Mouse (Mus musculus): ENCODE results near the gene Igsf8.

Gene Igsf8

GRCm38 (mm10) chr1:172343914-172344313, 82.5 kb downstream of the Igsf8 start:
- in situ Hi-C loops (cut with MboI, MseI) = no loop called here

- in situ Hi-C loops (cut with MboI, MseI) = no loop called here
Measured at GRCm38 (mm10) chr1:172344820-172345219, 83.4 kb downstream of the Igsf8 start.

DNA sequence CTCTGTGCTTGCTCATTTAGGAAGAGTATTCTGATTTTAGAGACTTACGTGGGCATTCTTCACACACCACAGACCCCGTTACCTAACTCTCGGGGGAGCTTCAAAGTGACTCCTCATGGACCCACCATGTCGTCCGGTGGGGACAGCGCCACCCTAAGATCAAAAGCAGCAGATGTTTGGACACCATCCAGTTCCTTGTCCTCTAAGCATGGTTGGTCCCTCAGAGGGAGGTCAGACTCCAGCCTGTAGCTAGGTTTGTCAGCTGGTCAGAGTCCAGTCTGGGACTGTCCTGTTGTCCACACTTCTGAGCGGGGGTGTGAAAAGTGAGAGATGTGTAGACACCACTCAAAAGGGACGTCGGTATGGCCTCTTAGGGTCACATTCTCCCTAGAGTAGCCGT, 85.3 kb downstream of the Igsf8 start:
- in situ Hi-C loops (cut with MboI, MseI) = no loop called here

- in situ Hi-C loops (cut with MboI, MseI) = no loop called here
Measured at GRCm38 (mm10) chr1:172347382-172347781, 85.9 kb downstream of the Igsf8 start.

- in situ Hi-C loops (cut with MboI, MseI) = no loop called here
Measured at GRCm38 (mm10) chr1:172349504-172349903, 88.1 kb downstream of the Igsf8 start.

DNA sequence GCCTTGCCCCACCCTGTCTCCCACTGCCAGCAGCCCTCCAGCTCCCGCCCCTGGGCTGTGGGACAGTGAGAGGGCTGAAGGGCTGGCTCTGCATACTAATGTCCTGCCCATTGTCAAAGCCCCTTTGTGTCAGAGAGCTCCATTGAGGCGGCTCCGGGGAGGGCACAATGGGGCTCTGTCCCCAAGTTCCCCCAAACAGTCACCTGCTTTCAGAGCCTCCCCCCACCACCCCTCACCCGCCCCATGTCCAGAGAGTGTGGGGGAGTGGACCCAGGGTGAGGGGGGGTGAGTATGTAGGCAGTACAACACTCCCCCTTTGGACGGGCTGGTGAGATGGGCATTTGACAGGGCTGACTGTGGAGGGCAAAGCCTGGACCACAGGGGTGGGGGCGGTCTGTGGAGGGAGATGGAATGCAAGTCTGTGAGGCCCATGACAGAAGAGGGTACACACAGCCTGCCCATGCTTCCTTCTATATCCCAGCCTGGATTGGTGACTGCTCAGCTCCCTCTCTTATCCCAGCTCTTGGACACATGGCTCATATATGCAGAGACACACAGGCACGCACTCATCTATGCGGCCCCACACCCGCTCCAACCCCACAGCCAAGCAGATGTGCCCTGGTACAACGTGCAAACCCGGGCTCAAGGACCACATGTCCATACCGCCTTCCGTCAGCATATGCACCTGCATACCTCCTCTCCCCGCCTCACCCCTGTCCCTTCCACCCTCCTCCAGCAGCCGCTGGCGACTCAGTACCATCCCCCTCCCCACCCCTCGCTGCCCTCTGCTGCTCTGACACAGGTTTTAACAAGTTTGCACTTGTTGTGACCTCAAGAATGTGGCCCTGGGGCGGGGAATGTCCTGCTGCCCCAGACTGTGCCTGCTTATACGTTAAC, 88.7 kb downstream of the Igsf8 start:
- in situ Hi-C loops (cut with MboI, MseI) = no loop called here

GRCm38 (mm10) chr1:172352001-172352400, 90.6 kb downstream of the Igsf8 start:
- in situ Hi-C loops (cut with MboI, MseI) = no loop called here

- in situ Hi-C loops (cut with MboI, MseI) = no loop called here
Measured at GRCm38 (mm10) chr1:172352453-172352852, 91.0 kb downstream of the Igsf8 start.

GRCm38 (mm10) chr1:172355336-172355735, 93.9 kb downstream of the Igsf8 start:
- in situ Hi-C loops (cut with MboI, MseI) = no loop called here

- in situ Hi-C loops (cut with MboI, MseI) = no loop called here
Measured at GRCm38 (mm10) chr1:172357550-172357949, 96.1 kb downstream of the Igsf8 start.

DNA sequence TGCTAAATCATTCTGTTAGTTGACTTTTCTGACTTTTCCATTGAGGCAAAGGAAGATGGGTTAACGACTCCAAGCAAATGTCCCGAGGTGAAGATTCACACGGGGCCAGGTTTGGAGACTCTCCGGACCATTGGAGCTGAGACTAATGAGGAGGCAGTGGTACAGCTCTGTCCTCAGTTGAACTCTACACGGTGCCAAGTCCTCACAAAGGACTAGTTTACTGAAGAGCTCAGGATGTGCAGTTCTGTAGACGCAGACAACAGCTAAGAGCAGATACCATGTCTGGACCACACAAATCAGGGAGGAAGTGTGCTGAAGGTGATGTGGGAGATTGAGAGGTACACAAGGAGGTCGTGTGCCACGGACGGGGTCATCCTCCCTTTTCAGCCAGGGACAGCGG, 96.9 kb downstream of the Igsf8 start:
- in situ Hi-C loops (cut with MboI, MseI) = no loop called here

DNA sequence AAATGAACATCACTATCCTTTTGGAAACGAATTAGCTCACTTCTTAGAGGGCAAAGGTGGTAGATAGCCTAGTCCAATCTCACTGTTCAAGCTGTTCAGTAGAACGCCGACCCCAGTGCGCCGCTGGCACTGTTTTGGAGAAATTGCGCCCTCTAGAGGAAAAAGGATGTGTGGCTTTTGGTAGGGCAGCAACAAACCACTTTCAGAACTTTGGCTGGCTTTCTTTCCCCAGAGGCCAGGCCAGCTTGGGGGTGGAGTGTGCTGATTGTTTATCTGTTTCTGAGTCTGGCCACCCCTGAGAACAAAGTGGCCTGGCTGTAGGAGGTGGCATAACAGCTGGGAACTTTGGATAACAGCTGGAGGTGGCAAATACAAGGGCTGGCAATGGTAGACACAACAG, 103.2 kb downstream of the Igsf8 start:
- in situ Hi-C loops (cut with MboI, MseI) = no loop called here

DNA sequence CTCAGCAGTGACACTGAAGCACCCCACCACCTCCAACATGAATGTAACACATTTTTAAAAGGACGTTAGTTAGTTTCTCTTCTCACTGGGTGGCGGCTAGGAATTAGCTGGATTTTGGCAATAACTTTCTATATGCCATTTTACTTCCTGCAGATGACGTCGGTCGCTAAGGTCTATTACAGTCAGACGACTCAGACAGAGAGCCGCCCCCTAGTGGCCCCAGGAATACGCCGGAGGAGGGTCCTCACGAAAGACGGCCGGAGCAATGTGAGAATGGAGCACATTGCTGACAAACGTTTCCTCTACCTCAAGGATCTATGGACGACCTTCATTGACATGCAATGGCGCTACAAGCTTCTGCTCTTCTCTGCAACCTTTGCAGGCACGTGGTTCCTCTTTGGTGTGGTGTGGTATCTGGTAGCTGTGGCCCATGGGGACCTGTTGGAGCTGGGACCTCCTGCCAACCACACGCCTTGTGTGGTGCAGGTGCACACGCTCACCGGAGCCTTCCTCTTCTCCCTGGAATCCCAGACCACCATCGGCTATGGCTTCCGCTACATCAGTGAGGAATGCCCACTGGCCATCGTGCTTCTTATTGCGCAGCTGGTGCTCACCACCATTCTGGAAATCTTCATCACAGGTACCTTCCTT, 107.5 kb downstream of the Igsf8 start:
- in situ Hi-C loops (cut with MboI, MseI) = no loop called here
